Mouse (Mus musculus) liver, adult 2 months (tissue): ENCODE data around the gene Rnaseh2b.

Experiments used
- CTCF ChIP-seq: fragments of 200-500 bp; IDR thresholded peaks from 2 replicates; pipeline ENCODE4 v1.5.1; 2011; ENCODE audit warnings: low read depth, low read length, control low read depth
- POLR2A ChIP-seq: fragments of 200-500 bp; IDR thresholded peaks from 2 replicates; pipeline ENCODE4 v1.6.1; 2011; ENCODE audit warnings: low read length, control low read depth; ENCODE audit not compliant: insufficient read depth; ENCODE audit errors: extremely low read depth

DNA sequence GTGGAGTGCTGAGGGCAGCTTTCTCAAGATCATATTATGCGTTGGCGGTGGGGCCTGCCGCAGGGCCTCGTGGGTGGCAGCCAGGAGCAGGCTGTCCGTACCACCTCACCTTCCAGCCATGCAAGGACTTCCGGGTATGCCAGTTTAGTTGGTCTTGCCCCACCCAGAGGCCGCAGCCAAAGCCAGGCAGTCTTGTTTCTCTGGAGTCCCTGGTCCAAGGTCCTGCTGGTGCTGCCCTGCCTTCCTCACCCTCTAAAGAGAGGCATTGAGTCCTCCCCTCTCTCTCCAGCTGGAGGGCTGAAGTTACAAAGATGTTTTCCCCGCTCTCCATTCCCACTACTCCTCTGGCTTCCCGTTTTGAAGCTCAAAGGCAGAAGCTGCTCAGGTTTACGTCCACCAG lies 43.6 kb upstream of the Rnaseh2b start:
- TF ChIP-seq CTCF: no peak
- no peak for TF ChIP-seq POLR2A
